Mouse (Mus musculus): Measurements from ENCODE around the gene Olfr902. TPM values are rescaled to one million over a fixed set of nuclear protein-coding genes. Genes with fewer than 3 reads are reported as not detected.

The Olfr902 gene
- polyA plus RNA-seq, 1 experiment, result not detected

DNA sequence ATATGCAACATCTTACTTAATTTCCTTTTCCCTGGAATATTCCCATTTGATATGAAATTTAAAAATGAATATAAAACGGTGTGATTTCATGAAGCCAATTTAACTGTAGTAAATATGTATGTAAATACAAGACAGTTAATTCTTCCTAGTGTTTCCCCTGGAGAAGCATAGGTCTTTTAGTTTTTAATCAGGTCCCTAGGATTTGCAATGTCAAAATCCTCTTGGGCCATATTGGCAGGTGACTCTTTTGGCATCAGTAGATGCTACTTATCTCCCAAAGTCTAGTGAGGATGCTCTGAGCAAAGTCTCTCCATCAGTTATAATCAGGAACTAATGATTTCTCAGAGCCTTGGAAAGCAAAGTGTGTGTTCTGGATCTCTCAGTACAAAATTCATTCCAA is 18.3 kb upstream of the Olfr902 start, which contains the start of gene Olfr901:
Olfr901 (plus strand) TSS at position 301 of the 400 bp plus-strand sequence.
- TF ChIP-seq EP300 (IDR thresholded peaks at IDR 0.05; ENCODE audit: insufficient read depth, low read depth, low read length) (no peak), CTCF (IDR thresholded peaks at IDR 0.05; ENCODE audit: low read depth, low read length) (no peak), POLR2A (IDR thresholded peaks at IDR 0.05; ENCODE audit: insufficient read depth, low read length) (no peak)
- Histone ChIP-seq H3K9me3 (replicated peaks; ENCODE audit: control insufficient read depth, insufficient read depth, low read length, poor library complexity, severe bottlenecking) (peaks cover 12% of the 10 kb centered on the region), H3K4me3 (ENCODE audit: low read depth, low read length) (no peak within 1 kb of the TSS)

GRCm38 (mm10) chr9:38462844-38463243 is 15.4 kb downstream of the Olfr902 start, which contains the start of gene Olfr904:
Olfr904 (plus strand) TSS chr9:38463144.
- no peaks in the 10 kb centered on the region for H3K36me3 ChIP-seq (ENCODE audit: control insufficient read depth, insufficient read depth, low read length, poor library complexity, severe bottlenecking)
- H3K27ac ChIP-seq (ENCODE audit: insufficient read depth, low read length), result no peak within 1 kb of the TSS
- TF ChIP-seq EP300 (IDR thresholded peaks at IDR 0.05; ENCODE audit: insufficient read depth, low read depth, low read length), result no peak
- no peak for TF ChIP-seq POLR2A (IDR thresholded peaks at IDR 0.05; ENCODE audit: insufficient read depth, low read length)
- no peak for TF ChIP-seq CTCF (IDR thresholded peaks at IDR 0.05; ENCODE audit: low read depth, low read length)

More for the DNA sequence above, 18.3 kb upstream of the Olfr902 start, which contains the start of gene Olfr901:
- Histone ChIP-seq H3K27ac (ENCODE audit: insufficient read depth, low read length) (no peak within 1 kb of the TSS), H3K4me1 (ENCODE audit: control insufficient read depth, insufficient read depth, low read length) (no peaks in the 10 kb centered on the region), H3K36me3 (ENCODE audit: control insufficient read depth, insufficient read depth, low read length, poor library complexity, severe bottlenecking) (no peaks in the 10 kb centered on the region), H3K27me3 (ENCODE audit: control insufficient read depth, insufficient read depth, low read length, poor library complexity, severe bottlenecking) (no peaks in the 10 kb centered on the region), H3K9ac (ENCODE audit: low read depth, poor library complexity, severe bottlenecking) (no peak within 1 kb of the TSS)

GRCm38 (mm10) chr9:38470807-38471206 is 23.4 kb downstream of the Olfr902 start, which contains the start of gene Olfr905:
Olfr905 (plus strand) TSS chr9:38471107.
- no peak for TF ChIP-seq POLR2A (IDR thresholded peaks at IDR 0.05; ENCODE audit: insufficient read depth, low read length)
- no peak for TF ChIP-seq CTCF (IDR thresholded peaks at IDR 0.05; ENCODE audit: low read depth, low read length)
- TF ChIP-seq EP300 (IDR thresholded peaks at IDR 0.05; ENCODE audit: insufficient read depth, low read depth, low read length), result no peak
- no peaks in the 10 kb centered on the region for H3K27me3 ChIP-seq (ENCODE audit: control insufficient read depth, insufficient read depth, low read length, poor library complexity, severe bottlenecking)
- no peak within 1 kb of the TSS for H3K9ac ChIP-seq (ENCODE audit: low read depth, poor library complexity, severe bottlenecking)
- no peak within 1 kb of the TSS for H3K27ac ChIP-seq (ENCODE audit: insufficient read depth, low read length)
- H3K4me3 ChIP-seq (ENCODE audit: low read depth, low read length), result no peak within 1 kb of the TSS
- H3K36me3 ChIP-seq (ENCODE audit: control insufficient read depth, insufficient read depth, low read length, poor library complexity, severe bottlenecking), result no peaks in the 10 kb centered on the region
- no peaks in the 10 kb centered on the region for H3K9me3 ChIP-seq (replicated peaks; ENCODE audit: control insufficient read depth, insufficient read depth, low read length, poor library complexity, severe bottlenecking)
- H3K4me1 ChIP-seq (ENCODE audit: control insufficient read depth, insufficient read depth, low read length), result no peaks in the 10 kb centered on the region

More at GRCm38 (mm10) chr9:38462844-38463243, 15.4 kb downstream of the Olfr902 start, which contains the start of gene Olfr904:
- Histone ChIP-seq H3K27me3 (ENCODE audit: control insufficient read depth, insufficient read depth, low read length, poor library complexity, severe bottlenecking) (no peaks in the 10 kb centered on the region), H3K4me1 (ENCODE audit: control insufficient read depth, insufficient read depth, low read length) (no peaks in the 10 kb centered on the region), H3K9me3 (replicated peaks; ENCODE audit: control insufficient read depth, insufficient read depth, low read length, poor library complexity, severe bottlenecking) (no peaks in the 10 kb centered on the region), H3K4me3 (ENCODE audit: low read depth, low read length) (no peak within 1 kb of the TSS), H3K9ac (ENCODE audit: low read depth, poor library complexity, severe bottlenecking) (no peak within 1 kb of the TSS)

GRCm38 (mm10) chr9:38486785-38487184 is 39.3 kb downstream of the Olfr902 start, which contains the start of gene Olfr906:
Olfr906 (plus strand) TSS chr9:38487085.
- H3K36me3 ChIP-seq (ENCODE audit: control insufficient read depth, insufficient read depth, low read length, poor library complexity, severe bottlenecking), result no peaks in the 10 kb centered on the region
- no peak within 1 kb of the TSS for H3K9ac ChIP-seq (ENCODE audit: low read depth, poor library complexity, severe bottlenecking)
- no peak within 1 kb of the TSS for H3K4me3 ChIP-seq (ENCODE audit: low read depth, low read length)
- H3K4me1 ChIP-seq (ENCODE audit: control insufficient read depth, insufficient read depth, low read length), result no peaks in the 10 kb centered on the region
- no peak within 1 kb of the TSS for H3K27ac ChIP-seq (ENCODE audit: insufficient read depth, low read length)
- no peaks in the 10 kb centered on the region for H3K27me3 ChIP-seq (ENCODE audit: control insufficient read depth, insufficient read depth, low read length, poor library complexity, severe bottlenecking)
- TF ChIP-seq CTCF (IDR thresholded peaks at IDR 0.05; ENCODE audit: low read depth, low read length), result no peak
- no peak for TF ChIP-seq POLR2A (IDR thresholded peaks at IDR 0.05; ENCODE audit: insufficient read depth, low read length)
- no peak for TF ChIP-seq EP300 (IDR thresholded peaks at IDR 0.05; ENCODE audit: insufficient read depth, low read depth, low read length)
- no peaks in the 10 kb centered on the region for H3K9me3 ChIP-seq (replicated peaks; ENCODE audit: control insufficient read depth, insufficient read depth, low read length, poor library complexity, severe bottlenecking)

DNA sequence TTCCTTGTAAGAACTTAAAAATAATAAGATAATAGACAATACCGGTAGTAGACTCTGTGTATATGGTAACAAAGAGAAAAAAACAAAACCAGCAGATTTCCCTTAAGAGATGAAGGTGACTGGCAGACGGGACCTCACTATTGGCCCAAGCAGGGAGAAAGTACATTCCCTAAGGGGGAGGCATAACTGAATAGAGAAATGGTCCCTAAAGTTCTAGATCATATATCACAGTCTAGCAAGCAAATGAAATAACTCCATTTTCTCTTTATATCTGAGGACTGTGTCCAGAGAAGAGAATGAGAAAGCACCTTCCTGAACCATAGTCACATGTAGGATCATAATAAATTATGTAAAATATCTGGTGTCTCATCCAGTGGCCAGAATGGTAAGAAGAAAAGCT is 48.0 kb downstream of the Olfr902 start, which contains the start of gene Olfr907:
Olfr907 (plus strand) TSS at position 301 of the 400 bp plus-strand sequence.
- Histone ChIP-seq H3K4me1 (ENCODE audit: control insufficient read depth, insufficient read depth, low read length) (no peaks in the 10 kb centered on the region), H3K9me3 (replicated peaks; ENCODE audit: control insufficient read depth, insufficient read depth, low read length, poor library complexity, severe bottlenecking) (no peaks in the 10 kb centered on the region), H3K9ac (ENCODE audit: low read depth, poor library complexity, severe bottlenecking) (no peak within 1 kb of the TSS), H3K4me3 (ENCODE audit: low read depth, low read length) (no peak within 1 kb of the TSS), H3K27me3 (ENCODE audit: control insufficient read depth, insufficient read depth, low read length, poor library complexity, severe bottlenecking) (no peaks in the 10 kb centered on the region), H3K36me3 (ENCODE audit: control insufficient read depth, insufficient read depth, low read length, poor library complexity, severe bottlenecking) (no peaks in the 10 kb centered on the region), H3K27ac (ENCODE audit: insufficient read depth, low read length) (no peak within 1 kb of the TSS)
- TF ChIP-seq CTCF (IDR thresholded peaks at IDR 0.05; ENCODE audit: low read depth, low read length) (no peak), POLR2A (IDR thresholded peaks at IDR 0.05; ENCODE audit: insufficient read depth, low read length) (no peak), EP300 (IDR thresholded peaks at IDR 0.05; ENCODE audit: insufficient read depth, low read depth, low read length) (no peak)

Other genes with a start within 250 kb of the Olfr902 start
- not detected in 2 replicates for gene Olfr893, start 239.3 kb upstream of the Olfr902 start, polyA plus RNA-seq (2011; ENCODE audit: insufficient read depth, insufficient read length, low read depth, missing spikeins)
- gene Olfr894, start 229.6 kb upstream of the Olfr902 start, polyA plus RNA-seq (2011; ENCODE audit: insufficient read depth, insufficient read length, low read depth, missing spikeins), result not detected in 2 replicates
- not detected in 2 replicates for gene Olfr143, start 194.9 kb upstream of the Olfr902 start, polyA plus RNA-seq (2011; ENCODE audit: insufficient read depth, insufficient read length, low read depth, missing spikeins)
- gene Olfr895, start 179.8 kb upstream of the Olfr902 start, polyA plus RNA-seq (2011; ENCODE audit: insufficient read depth, insufficient read length, low read depth, missing spikeins), result not detected in 2 replicates
- not detected in 2 replicates for gene Olfr896-ps1, start 156.5 kb upstream of the Olfr902 start, polyA plus RNA-seq (2011; ENCODE audit: insufficient read depth, insufficient read length, low read depth, missing spikeins)
- gene Olfr25, start 118.6 kb upstream of the Olfr902 start, polyA plus RNA-seq (2011; ENCODE audit: insufficient read depth, insufficient read length, low read depth, missing spikeins), result not detected in 2 replicates
- 0.15 TPM in 1 of 2 replicates, not detected in the other for gene Olfr898, start 99.2 kb upstream of the Olfr902 start, polyA plus RNA-seq (2011; ENCODE audit: insufficient read depth, insufficient read length, low read depth, missing spikeins)
- gene Olfr250, start 80.8 kb upstream of the Olfr902 start, polyA plus RNA-seq (2011; ENCODE audit: insufficient read depth, insufficient read length, low read depth, missing spikeins), result not detected in 2 replicates
- gene Olfr251, start 70.6 kb upstream of the Olfr902 start, polyA plus RNA-seq (2011; ENCODE audit: insufficient read depth, insufficient read length, low read depth, missing spikeins), result not detected in 2 replicates
- not detected in 2 replicates for gene Olfr147, start 46.0 kb upstream of the Olfr902 start, polyA plus RNA-seq (2011; ENCODE audit: insufficient read depth, insufficient read length, low read depth, missing spikeins)
- gene Olfr901, start 18.2 kb upstream of the Olfr902 start, polyA plus RNA-seq (2011; ENCODE audit: insufficient read depth, insufficient read length, low read depth, missing spikeins), result not detected in 2 replicates
- gene Olfr904, start 15.5 kb downstream of the Olfr902 start, polyA plus RNA-seq (2011; ENCODE audit: insufficient read depth, insufficient read length, low read depth, missing spikeins), result not detected in 2 replicates
- gene Olfr905, start 23.5 kb downstream of the Olfr902 start, polyA plus RNA-seq (2011; ENCODE audit: insufficient read depth, insufficient read length, low read depth, missing spikeins), result 0.41 and 0.49 TPM in 2 replicates
- gene Olfr906, start 39.4 kb downstream of the Olfr902 start, polyA plus RNA-seq (2011; ENCODE audit: insufficient read depth, insufficient read length, low read depth, missing spikeins), result not detected in 2 replicates
- not detected in 2 replicates for gene Olfr907, start 48.1 kb downstream of the Olfr902 start, polyA plus RNA-seq (2011; ENCODE audit: insufficient read depth, insufficient read length, low read depth, missing spikeins)
- not detected in 2 replicates for gene Olfr911-ps1, start 73.9 kb downstream of the Olfr902 start, polyA plus RNA-seq (2011; ENCODE audit: insufficient read depth, insufficient read length, low read depth, missing spikeins)
- gene Olfr910, start 90.2 kb downstream of the Olfr902 start, polyA plus RNA-seq (2011; ENCODE audit: insufficient read depth, insufficient read length, low read depth, missing spikeins), result not detected in 2 replicates
- 0.13 and 0.21 TPM in 2 replicates for gene Olfr912, start 132.5 kb downstream of the Olfr902 start, polyA plus RNA-seq (2011; ENCODE audit: insufficient read depth, insufficient read length, low read depth, missing spikeins)
- not detected in 2 replicates for gene Olfr913, start 145.1 kb downstream of the Olfr902 start, polyA plus RNA-seq (2011; ENCODE audit: insufficient read depth, insufficient read length, low read depth, missing spikeins)
- not detected in 2 replicates for gene Olfr914, start 157.4 kb downstream of the Olfr902 start, polyA plus RNA-seq (2011; ENCODE audit: insufficient read depth, insufficient read length, low read depth, missing spikeins)
- gene Olfr916, start 212.2 kb downstream of the Olfr902 start, polyA plus RNA-seq (2011; ENCODE audit: insufficient read depth, insufficient read length, low read depth, missing spikeins), result not detected in 2 replicates
- gene Olfr917, start 218.2 kb downstream of the Olfr902 start, polyA plus RNA-seq (2011; ENCODE audit: insufficient read depth, insufficient read length, low read depth, missing spikeins), result not detected in 2 replicates
- gene Olfr918, start 226.9 kb downstream of the Olfr902 start, polyA plus RNA-seq (2011; ENCODE audit: insufficient read depth, insufficient read length, low read depth, missing spikeins), result not detected in 2 replicates

Data from ES-Bruce4 (cell line).